Mouse (Mus musculus) heart, embryonic 10.5 days (tissue): ENCODE measurements around the gene Retnlg. TPM values are rescaled to one million over a fixed set of nuclear protein-coding genes. Genes with fewer than 3 reads are reported as not detected.
"Not testable (repeated sequence)": the region's sequence is repeated elsewhere in the genome, so short reads cannot be mapped to it uniquely, and the experiment has no call there.

Experiments used
- DNase-seq: peaks from one replicate; pipeline ENCODE4 v3.0.0-alpha.2; 2017; ENCODE audit warnings: low spot score
- H3K27ac ChIP-seq: fragments of 300-500 bp; sonication (generic); 2 replicates; pipeline ENCODE4 v1.5.1; 2016; ENCODE audit warnings: mild to moderate bottlenecking
- H3K27me3 ChIP-seq: fragments of 300-500 bp; sonication (generic); 2 replicates; pipeline ENCODE4 v1.6.1; 2016; ENCODE audit warnings: mild to moderate bottlenecking; ENCODE audit not compliant: poor library complexity, insufficient read depth, severe bottlenecking
- H3K36me3 ChIP-seq: fragments of 300-500 bp; sonication (generic); 2 replicates; pipeline ENCODE4 v1.6.1; 2016; ENCODE audit warnings: mild to moderate bottlenecking, moderate library complexity
- H3K4me1 ChIP-seq: fragments of 300-500 bp; sonication (generic); 2 replicates; pipeline ENCODE4 v1.6.1; 2016; ENCODE audit warnings: mild to moderate bottlenecking
- H3K4me3 ChIP-seq: fragments of 300-500 bp; sonication (generic); 2 replicates; pipeline ENCODE4 v1.5.1; 2016; ENCODE audit warnings: mild to moderate bottlenecking, moderate library complexity
- H3K9me3 ChIP-seq: fragments of 300-500 bp; sonication (generic); 2 replicates; pipeline ENCODE4 v1.6.1; 2016; ENCODE audit warnings: mild to moderate bottlenecking, moderate library complexity
- WGBS: fragments of 180-500 bp; shearing (Covaris S2); methylation state at CpG from one replicate; pipeline ENCODE4 v1.1.7; 2016; 5-methylcytosine and 5-hydroxymethylcytosine counted together
- polyA plus RNA-seq: library from polyadenylated mRNA; unstranded; fragments of >200 nt; fragmentation: Nextera tagmentation; extraction: Ambion mirVana; gene quantifications from 2 replicates; pipeline ENCODE4 v1.2.1, GENCODE M21; 2016

Retnlg gene
- not detected in 2 replicates for polyA plus RNA-seq

DNA sequence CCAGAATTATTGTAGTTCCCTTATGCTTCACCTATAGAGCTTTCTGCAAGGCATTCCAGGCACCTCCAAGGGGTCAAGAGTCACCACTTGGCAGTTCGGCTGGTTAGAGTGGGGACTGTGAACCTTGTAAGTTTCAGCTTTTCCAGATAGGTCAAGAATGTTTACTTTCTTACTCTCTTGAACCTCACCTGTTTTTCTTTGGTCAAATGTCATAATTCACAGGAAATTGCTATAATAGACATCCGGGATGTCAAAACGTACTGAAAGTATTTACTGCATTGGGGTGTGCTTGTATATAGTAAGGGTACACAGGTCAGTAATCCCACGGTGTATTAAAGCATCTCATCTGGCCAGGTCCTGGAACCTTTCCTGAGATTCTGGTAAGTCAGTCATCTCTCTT is at the start of gene Retnlg:
Retnlg (plus strand) TSS at position 301 of the 400 bp plus-strand sequence.
- no peak within 1 kb of the TSS for H3K4me3 ChIP-seq
- DNase-seq, result no peak
- no peaks in the 10 kb centered on the region for H3K36me3 ChIP-seq
- H3K27ac ChIP-seq, result no peak within 1 kb of the TSS
- H3K27me3 ChIP-seq, result no peaks in the 10 kb centered on the region
- no peaks in the 10 kb centered on the region for H3K4me1 ChIP-seq
- 72% methylated on average over 4 of the region's 4 CpGs for WGBS
- H3K9me3 ChIP-seq, result no peaks in the 10 kb centered on the region

DNA sequence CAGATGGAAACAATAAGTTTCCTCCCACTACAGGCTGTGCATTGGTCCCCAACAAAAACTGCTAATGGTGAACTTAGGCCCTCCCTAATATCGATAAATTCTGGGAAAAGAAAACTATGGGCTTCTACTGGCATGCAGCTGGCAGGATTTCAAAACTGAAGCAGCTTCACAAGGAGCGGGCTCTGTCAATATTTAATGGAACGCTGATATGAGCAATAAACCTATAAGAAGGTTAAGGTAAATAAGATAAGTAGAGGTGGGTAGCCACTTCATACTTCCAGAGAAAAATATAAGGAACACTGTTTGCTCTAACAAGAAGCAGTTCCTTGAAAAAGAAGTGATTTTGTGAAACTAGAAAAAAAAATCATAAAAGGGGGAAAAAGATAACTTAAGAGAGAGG is 45.9 kb upstream of the Retnlg start:
- H3K27me3 ChIP-seq, result no peaks in the 10 kb centered on the region
- H3K36me3 ChIP-seq, result no peaks in the 10 kb centered on the region
- no peak overlapping the region for H3K4me3 ChIP-seq
- no peak overlapping the region for H3K27ac ChIP-seq
- WGBS, result 75% methylated on average over 3 of the region's 3 CpGs
- no peaks in the 10 kb centered on the region for H3K4me1 ChIP-seq
- no peak for DNase-seq
- no peaks in the 10 kb centered on the region for H3K9me3 ChIP-seq

DNA sequence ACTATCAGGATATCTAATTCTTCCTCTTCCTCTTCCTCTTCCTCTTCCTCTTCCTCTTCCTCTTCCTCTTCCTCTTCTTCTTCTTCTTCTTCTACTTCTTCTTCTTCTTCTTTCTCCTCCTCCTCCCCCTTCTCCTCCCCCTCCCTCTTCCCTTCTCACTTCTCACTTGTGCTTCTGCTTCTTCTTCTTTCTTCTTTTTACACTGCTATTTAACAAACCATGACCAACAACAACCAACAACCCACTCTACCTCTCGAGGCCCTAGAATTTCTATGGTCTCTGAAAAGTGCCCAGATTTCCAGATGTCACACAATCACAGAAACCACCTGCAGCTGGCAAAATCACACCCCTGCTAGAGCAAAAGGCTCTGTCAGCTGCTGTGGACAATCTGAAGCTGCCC is 44.8 kb upstream of the Retnlg start:
- H3K27ac ChIP-seq, result no peak overlapping the region
- WGBS, result 50% methylated on average over 1 of the region's 1 CpGs
- no peaks in the 10 kb centered on the region for H3K9me3 ChIP-seq
- no peaks in the 10 kb centered on the region for H3K27me3 ChIP-seq
- H3K4me1 ChIP-seq, result no peaks in the 10 kb centered on the region
- H3K4me3 ChIP-seq, result no peak overlapping the region
- no peak for DNase-seq
- no peaks in the 10 kb centered on the region for H3K36me3 ChIP-seq

DNA sequence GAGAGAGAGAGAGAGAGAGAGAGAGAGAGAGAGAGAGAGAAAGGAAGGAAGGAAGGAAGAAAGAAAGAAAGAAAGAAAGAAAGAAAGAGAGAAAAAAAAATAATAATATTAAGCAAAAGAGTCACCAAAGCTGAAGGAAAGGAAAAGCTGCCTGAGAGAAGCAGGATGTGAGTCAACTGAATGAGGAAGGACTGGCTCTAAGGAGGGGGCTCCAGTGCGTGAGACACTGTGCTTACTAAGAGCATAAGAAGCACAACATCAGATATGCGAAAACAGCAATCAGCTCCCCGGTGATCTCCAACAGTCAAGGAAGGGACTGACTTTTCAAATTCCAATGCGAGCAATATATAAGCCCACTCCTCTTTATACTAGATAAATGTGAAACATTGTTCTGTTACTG is 43.4 kb upstream of the Retnlg start:
- H3K27me3 ChIP-seq, result no peaks in the 10 kb centered on the region
- 73% methylated on average over 4 of the region's 4 CpGs for WGBS
- no peaks in the 10 kb centered on the region for H3K36me3 ChIP-seq

DNA sequence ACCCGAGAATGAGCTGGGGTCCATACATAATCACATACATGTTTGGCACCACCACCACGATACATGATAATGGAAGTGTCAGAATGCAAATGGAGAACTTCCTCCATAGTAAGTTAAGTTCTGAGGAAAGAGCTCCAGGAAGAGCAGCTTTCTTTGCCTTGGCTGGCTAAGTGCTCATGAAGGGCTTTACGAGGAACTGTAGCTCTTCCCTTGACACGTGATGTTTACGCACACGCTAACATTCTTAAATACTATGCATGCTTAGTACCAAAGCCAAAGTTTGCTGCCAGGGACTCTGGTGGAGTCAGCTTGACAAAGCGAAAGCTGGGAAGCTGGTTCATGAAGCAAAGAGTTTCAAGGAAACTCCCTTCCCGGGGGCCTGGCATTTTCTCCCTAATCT is 40.4 kb upstream of the Retnlg start:
- Histone ChIP-seq H3K36me3 (no peaks in the 10 kb centered on the region), H3K4me1 (no peaks in the 10 kb centered on the region), H3K4me3 (no peak overlapping the region), H3K27me3 (no peaks in the 10 kb centered on the region), H3K27ac (no peak overlapping the region), H3K9me3 (no peaks in the 10 kb centered on the region)
- 68% methylated on average over 8 of the region's 8 CpGs for WGBS
- no peak for DNase-seq

More for the DNA sequence above, 43.4 kb upstream of the Retnlg start:
- no peak for DNase-seq
- Histone ChIP-seq H3K9me3 (no peaks in the 10 kb centered on the region), H3K27ac (no peak overlapping the region), H3K4me3 (no peak overlapping the region), H3K4me1 (no peaks in the 10 kb centered on the region)

DNA sequence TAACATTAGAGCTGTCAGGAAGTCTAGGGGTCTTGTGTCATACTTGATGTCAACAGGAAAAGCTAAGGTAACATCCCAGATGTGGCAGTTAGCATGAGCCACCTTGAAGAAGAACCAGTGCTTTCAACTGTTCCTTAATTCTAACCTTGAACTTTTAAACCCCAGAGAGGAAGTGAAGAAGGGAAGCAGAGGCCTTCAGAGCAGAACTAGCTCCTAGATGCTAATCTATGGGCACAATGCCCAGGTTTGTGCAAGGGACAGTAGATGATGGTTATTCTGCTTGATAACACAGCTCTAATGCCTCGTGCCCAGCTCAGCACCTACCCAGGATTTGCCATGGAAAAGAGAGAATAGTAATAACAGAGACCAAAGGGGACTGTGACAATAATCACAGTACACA is 38.8 kb upstream of the Retnlg start:
- WGBS, result 50% methylated on average over 1 of the region's 1 CpGs
- not testable (repeated sequence) for H3K36me3 ChIP-seq, H3K27me3 ChIP-seq, H3K4me1 ChIP-seq, H3K9me3 ChIP-seq, H3K4me3 ChIP-seq, DNase-seq, H3K27ac ChIP-seq

DNA sequence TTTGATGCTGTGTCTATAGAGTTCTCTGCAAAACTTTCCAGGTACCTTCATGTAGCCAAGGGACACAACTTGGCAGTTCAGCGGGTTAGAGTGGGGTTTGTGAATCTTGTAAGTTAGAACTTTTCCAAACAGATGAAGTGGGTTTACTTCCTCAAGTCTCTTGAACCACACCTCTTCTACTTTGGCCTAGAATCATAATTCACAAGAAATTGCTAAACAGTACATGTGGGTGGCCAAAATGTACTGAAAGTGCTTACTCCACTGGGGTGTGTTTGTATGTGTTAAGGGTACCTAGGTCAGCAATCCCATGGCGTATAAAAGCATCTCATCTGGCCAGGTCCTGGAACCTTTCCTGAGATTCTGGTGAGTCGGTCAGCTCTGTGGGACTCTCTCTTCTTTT is 30.2 kb upstream of the Retnlg start, which contains the start of gene Retnla:
Retnla (plus strand) TSS at position 286 of the 400 bp plus-strand sequence.
- H3K4me1 ChIP-seq, result no peaks in the 10 kb centered on the region
- no peaks in the 10 kb centered on the region for H3K27me3 ChIP-seq
- H3K36me3 ChIP-seq, result no peaks in the 10 kb centered on the region
- H3K9me3 ChIP-seq, result no peaks in the 10 kb centered on the region
- DNase-seq, result no peak
- 79% methylated on average over 3 of the region's 3 CpGs for WGBS
- H3K27ac ChIP-seq, result no peak within 1 kb of the TSS
- H3K4me3 ChIP-seq, result no peak within 1 kb of the TSS

DNA sequence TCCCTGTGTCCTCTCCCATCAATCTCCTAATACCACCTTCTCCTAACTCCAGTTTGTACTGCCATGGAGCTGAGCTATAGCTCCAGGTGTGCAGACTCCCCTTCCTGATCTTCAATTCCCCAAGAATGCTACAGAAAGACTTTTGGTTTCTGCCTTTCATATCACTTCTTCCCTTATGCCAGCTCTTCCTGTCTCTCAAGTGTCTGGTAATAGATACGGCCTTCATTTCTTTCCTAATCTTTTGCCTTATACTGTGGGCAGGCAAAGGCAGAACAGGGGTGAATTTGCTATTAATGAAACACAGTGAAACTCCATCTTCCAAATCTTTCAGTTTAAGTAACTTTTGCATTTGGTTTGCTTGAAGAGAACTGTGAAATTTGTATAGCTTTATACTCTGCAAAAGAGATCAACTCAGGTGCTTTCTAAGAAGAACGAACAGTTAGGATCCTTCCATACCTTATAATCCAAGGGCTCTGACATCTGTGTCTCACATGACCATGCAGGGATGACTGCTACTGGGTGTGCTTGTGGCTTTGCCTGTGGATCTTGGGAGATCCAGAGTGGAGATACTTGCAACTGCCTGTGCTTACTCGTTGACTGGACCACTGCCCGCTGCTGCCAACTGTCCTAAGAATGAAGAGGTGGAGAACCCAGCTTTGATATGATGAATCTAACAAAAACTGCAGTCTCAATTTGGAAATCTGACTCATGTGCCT is 28.6 kb upstream of the Retnlg start:
- Histone ChIP-seq H3K27me3 (no peaks in the 10 kb centered on the region), H3K27ac (no peak overlapping the region), H3K4me3 (no peak overlapping the region), H3K4me1 (no peaks in the 10 kb centered on the region), H3K36me3 (no peaks in the 10 kb centered on the region), H3K9me3 (no peaks in the 10 kb centered on the region)
- DNase-seq, result no peak
- WGBS, result 80% methylated on average over 4 of the region's 4 CpGs

DNA sequence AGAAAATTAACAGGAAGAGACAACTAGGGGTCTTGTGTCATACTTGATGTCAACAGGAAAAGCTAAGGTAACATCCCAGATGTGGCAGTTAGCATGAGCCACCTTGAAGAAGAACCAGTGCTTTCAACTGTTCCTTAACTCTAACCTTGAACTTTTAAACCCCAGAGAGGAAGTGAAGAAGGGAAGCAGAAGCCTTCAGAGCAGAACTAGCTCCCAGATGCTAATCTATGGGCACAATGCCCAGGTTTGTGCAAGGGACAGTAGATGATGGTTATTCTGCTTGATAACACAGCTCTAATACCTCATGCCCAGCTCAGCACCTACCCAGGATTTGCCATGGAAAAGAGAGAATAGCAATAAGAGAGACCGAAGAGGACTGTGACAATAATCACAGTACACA is 7.4 kb upstream of the Retnlg start:
- H3K4me1 ChIP-seq, H3K27ac ChIP-seq, H3K27me3 ChIP-seq, H3K36me3 ChIP-seq, H3K4me3 ChIP-seq, H3K9me3 ChIP-seq, DNase-seq: not testable (repeated sequence)
- 89% methylated on average over 1 of the region's 1 CpGs for WGBS

DNA sequence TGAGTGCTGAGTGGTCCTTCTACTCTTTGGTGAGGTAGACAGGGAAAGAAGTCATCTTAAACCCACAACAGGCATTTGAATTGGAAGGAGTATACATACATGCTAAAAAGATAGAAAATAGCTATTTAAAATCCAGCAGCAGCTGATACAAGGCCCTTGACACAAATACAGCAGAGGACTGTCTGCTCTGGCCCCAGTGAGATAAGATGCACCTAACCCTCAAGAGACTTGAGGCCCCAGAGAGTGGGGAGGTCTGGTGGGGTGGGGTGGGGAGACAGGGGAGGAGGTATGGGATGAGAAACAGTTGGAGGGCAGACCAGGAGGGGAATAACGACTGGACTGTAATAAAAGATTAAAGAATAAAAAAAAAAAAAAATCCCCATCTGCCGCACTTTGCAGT is 4.7 kb upstream of the Retnlg start:
- H3K4me3 ChIP-seq, result no peak overlapping the region
- no peak overlapping the region for H3K27ac ChIP-seq
- H3K27me3 ChIP-seq, result no peaks in the 10 kb centered on the region
- no peaks in the 10 kb centered on the region for H3K4me1 ChIP-seq
- no peaks in the 10 kb centered on the region for H3K36me3 ChIP-seq
- 69% methylated on average over 2 of the region's 2 CpGs for WGBS
- no peaks in the 10 kb centered on the region for H3K9me3 ChIP-seq
- DNase-seq, result no peak

DNA sequence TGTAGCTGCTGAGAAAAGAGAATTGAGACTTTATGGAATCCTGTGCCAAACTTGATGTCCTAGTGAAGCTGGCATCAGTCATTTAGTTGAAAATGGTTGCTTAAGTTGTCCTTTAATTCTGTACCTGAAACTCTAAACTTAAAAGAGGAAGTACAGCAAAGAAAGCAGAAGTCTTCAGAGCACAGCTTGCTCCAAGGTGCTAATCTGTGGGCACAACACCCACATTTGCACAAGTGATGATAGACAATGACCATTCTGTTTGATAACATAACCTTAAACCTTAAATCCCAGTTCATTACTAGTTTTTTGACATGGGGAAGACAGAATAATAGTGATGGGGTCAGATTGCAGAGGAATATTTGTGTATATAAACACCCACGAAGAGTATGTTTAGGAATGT is 3.8 kb upstream of the Retnlg start:
- H3K27ac ChIP-seq, result no peak overlapping the region
- no peaks in the 10 kb centered on the region for H3K4me1 ChIP-seq
- no peaks in the 10 kb centered on the region for H3K9me3 ChIP-seq
- H3K27me3 ChIP-seq, result no peaks in the 10 kb centered on the region
- DNase-seq, result no peak
- H3K36me3 ChIP-seq, result no peaks in the 10 kb centered on the region
- no peak overlapping the region for H3K4me3 ChIP-seq
- 88% methylated on average over 1 of the region's 1 CpGs for WGBS

DNA sequence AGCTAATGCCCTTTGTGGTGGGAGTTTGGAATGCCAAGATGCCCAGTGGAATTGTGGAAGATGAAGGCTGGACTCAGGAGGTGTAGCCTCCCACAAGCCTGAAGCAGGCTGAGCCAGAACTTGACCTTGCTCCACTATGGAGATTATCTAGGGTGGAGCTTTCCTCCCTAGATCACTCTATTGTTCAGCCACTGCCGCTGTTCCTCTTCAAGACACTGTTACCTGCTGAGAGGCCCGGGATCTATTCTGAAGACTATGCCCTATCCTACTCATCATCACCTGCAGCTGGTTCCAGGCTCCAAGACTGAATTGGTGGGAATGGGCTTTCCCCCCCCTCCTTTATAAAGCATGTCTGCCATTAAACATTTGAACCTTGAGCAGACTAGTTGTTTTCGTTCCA is 2.8 kb upstream of the Retnlg start:
- Histone ChIP-seq H3K36me3 (no peaks in the 10 kb centered on the region), H3K9me3 (no peaks in the 10 kb centered on the region)
- 70% methylated on average over 3 of the region's 3 CpGs for WGBS

DNA sequence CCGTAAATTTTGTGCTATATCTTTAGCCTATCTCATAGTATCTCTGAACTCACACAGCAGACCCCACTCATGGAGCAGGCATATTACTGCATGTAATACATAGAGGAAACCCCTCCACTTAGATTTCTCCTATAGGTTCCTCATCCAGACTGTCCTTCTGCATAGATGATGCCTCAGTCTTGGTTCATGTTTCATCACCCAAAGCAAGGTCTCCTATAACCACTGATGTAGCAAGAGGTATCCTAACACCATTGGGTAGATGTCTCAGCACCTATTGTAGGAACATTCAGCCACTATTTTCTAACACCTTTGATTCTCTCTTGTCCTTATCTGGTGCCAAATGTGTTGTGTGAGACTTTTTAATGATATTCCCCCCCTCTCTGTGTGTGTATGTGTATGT is 667 bp upstream of the Retnlg start:
- Histone ChIP-seq H3K9me3 (no peaks in the 10 kb centered on the region), H3K27ac (no peak overlapping the region), H3K27me3 (no peaks in the 10 kb centered on the region), H3K4me1 (no peaks in the 10 kb centered on the region), H3K4me3 (no peak overlapping the region), H3K36me3 (no peaks in the 10 kb centered on the region)
- DNase-seq, result no peak
- WGBS, result 91% methylated on average over 1 of the region's 1 CpGs

More for the DNA sequence above, 2.8 kb upstream of the Retnlg start:
- Histone ChIP-seq H3K4me3 (no peak overlapping the region), H3K27me3 (no peaks in the 10 kb centered on the region), H3K27ac (no peak overlapping the region), H3K4me1 (no peaks in the 10 kb centered on the region)
- no peak for DNase-seq

DNA sequence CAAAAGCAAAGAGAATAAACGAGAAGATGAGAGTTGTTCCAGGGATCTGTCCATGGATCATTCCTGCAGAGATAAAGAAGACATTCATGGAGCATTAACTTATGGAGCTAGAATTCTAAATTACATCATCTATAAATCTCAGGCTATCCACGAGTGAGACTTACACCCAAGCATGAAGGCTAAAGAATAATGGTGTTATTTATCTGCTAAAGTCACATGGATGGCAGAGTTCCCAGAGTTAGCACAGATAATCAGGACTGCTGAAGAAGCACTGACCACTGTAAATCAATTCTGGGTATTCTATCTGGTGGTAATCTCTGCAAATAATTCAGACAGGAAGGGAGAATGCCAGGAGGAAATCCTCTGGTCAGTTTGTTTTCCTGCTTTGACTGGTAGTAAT is 18.3 kb downstream of the Retnlg start:
- H3K9me3 ChIP-seq, result no peaks in the 10 kb centered on the region
- 55% methylated on average over 2 of the region's 2 CpGs for WGBS
- H3K27me3 ChIP-seq, result no peaks in the 10 kb centered on the region
- H3K27ac ChIP-seq, result no peak overlapping the region
- no peak overlapping the region for H3K4me3 ChIP-seq
- H3K4me1 ChIP-seq, result no peaks in the 10 kb centered on the region
- H3K36me3 ChIP-seq, result no peaks in the 10 kb centered on the region
- no peak for DNase-seq
